Mouse (Mus musculus): ENCODE data around the gene Clcn1.

- TF ChIP-seq POLR2A (IDR thresholded peaks at IDR 0.05; ENCODE audit: insufficient read length, low read depth) = no peak
- no peak for TF ChIP-seq MAX (IDR thresholded peaks at IDR 0.05; ENCODE audit: low read depth)
- no peak for TF ChIP-seq MYOG (IDR thresholded peaks at IDR 0.05; ENCODE audit: control insufficient read depth in 1 of 3, insufficient read depth in 1 of 3, insufficient read length in 2 of 3, low read depth in 2 of 3)
- TF ChIP-seq POLR2AphosphoS2 (IDR thresholded peaks at IDR 0.05; ENCODE audit: insufficient read length, low read depth) = no peak
- TF ChIP-seq E2F4 (IDR thresholded peaks at IDR 0.05; ENCODE audit: insufficient read depth) = no peak
- TF ChIP-seq CEBPB (IDR thresholded peaks at IDR 0.05; ENCODE audit: insufficient read depth, poor library complexity, severe bottlenecking) = no peak
- no peak for TF ChIP-seq MYOD1 (IDR thresholded peaks at IDR 0.05; ENCODE audit: control insufficient read depth in 1 of 3, insufficient read length in 2 of 3, low read depth in 2 of 3)
Observed at GRCm38 (mm10) chr6:42270817-42271216, 15.7 kb upstream of the Clcn1 start.
